Mouse (Mus musculus): ENCODE results near the gene Rpl13.
"Not testable (repeated sequence)": the region's sequence is repeated elsewhere in the genome, so short reads cannot be mapped to it uniquely, and the experiment has no call there.

Gene Rpl13

GRCm38 (mm10) chr8:123101735-123102685 lies at the start of gene Rpl13:
TSS of gene Rpl13 (plus strand) at chr8:123102350.
- DNase-seq = peak; percentile 100

DNA sequence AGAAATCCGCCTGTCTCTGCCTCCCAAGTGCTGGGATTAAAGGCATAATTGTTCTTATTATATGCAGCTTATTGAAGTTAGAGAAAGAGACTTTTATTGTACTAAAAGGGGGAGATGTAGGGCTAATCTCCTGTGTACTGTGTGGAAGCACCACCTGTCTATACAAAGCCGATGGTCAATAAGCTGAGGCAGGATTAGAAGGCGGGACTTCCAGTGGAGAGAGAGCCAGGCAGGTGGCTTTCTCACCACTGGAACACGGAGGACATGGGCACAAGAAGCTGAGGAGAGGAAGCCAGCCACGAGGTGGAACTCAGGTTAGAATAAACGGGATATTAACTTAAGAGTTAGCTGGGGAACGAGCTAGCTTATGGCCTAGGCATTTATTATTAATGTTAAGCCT lies 39.4 kb upstream of the Rpl13 start, which contains the start of gene Spg7:
Gene Spg7 (plus strand): TSS at position 222 of the 400 bp plus-strand sequence.
- no peak for DNase-seq

- DNase-seq = no peak
Measured at GRCm38 (mm10) chr8:123064072-123064471, 38.1 kb upstream of the Rpl13 start.

- no peak for DNase-seq
Measured at GRCm38 (mm10) chr8:123064809-123065213, 37.3 kb upstream of the Rpl13 start.

- peak; percentile 100 for DNase-seq
Measured at GRCm38 (mm10) chr8:123065214-123066100, 36.7 kb upstream of the Rpl13 start.

DNA sequence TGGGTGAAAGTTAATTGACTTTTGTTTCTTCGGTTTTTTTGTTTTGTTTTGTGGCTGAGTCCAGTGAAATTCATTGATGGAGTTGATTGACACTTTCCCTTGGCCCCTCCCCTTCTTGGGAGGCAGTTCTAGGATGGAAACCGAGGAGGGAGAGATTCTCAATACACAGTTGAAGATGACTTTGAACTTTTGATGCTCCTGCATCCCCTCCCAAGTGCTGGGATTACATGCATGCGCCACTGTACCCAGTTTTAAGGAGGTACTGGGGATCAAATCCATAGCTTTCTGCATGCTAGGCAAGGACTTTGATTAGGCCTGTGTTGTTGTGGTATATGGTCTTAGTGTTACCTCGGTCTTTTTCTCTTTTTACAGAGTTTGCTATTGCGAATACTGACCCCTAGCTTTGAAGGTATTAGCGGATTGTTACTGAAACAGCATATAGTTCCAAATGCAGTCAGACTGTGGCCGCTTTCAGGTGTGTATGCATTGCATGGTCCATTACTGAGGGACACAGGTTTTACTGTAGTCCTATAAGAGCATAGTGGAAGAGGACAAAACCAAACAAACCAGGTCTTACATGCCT lies 36.0 kb upstream of the Rpl13 start:
- no peak for DNase-seq

DNA sequence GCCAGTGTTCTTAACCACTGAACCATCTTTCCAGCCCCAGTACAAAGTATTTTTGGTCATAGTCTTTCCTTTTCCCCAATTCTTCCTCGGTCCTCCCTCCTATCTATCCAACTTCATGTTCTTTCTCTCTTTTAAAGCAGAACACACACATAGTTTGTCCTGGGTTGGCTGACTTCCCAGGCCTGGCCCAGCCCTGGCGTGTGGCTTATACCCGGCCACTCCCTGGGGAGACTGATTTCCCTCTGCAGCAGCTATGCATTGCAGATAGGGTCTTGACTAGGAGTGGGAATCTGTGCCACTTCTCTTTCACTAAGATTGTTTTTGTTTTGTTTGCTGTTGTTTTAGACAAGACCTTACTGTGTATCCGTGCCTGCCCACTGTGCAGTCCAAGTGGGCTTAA lies 31.0 kb upstream of the Rpl13 start:
- no peak for DNase-seq

DNA sequence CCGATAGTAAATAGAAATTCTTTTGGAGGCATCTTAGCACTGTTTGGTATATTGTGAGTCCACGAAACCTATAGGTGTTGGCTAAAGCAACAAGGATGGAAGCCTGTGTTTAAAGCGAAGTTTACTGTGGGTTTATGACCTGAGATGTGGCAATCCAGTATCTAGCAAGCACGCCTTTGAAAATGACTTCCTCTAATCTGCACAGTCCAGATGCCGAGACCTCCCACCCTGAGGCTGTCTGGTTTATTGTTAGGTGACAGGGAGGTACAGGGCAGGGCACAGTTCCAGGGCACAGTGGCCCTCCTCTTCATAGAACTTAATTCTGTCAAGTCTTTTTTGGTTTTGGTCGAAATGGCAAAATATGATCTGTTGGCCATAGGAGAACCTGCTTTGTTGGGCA lies 24.9 kb upstream of the Rpl13 start:
- no peak for DNase-seq

DNA sequence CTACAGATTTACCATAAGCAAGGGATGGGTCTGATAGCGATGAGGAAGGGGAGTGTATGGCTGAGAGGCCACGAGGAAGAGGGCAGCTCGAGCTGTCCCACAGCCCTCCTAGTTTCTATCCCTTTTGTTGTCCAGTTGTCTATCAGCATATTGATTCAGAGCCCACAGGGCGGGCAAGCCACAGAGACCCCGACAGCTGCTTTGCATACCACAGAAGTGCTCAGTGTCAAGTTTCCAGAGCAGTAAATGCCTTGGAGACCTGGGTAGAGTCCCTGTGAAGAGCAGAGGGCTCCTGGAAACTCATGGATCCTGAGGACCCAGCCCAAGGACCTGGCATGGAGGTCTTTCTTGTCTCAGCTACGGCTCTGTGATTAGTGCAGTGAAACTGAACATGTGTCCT lies 19.2 kb upstream of the Rpl13 start:
- no peak for DNase-seq

DNA sequence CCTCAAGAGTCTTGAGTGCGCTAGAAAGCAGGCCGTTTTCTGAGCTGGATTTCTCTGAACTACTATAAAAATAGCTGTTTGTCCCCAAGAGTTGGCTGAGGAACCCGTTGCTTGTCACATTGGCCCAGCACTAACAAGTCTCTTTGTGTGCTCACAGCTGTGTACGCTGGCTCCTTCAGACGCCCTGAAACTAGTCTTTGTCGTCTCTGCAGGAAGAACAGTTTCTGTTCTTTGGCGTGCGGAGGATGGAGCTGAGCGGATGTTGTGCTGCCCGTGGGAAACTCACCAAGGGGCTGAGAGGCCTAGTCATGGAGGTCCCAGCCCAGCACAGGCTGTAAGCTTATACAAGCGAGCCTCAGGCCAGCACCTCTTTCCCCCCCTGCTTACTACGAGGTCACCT lies 18.5 kb upstream of the Rpl13 start:
- DNase-seq = no peak

DNA sequence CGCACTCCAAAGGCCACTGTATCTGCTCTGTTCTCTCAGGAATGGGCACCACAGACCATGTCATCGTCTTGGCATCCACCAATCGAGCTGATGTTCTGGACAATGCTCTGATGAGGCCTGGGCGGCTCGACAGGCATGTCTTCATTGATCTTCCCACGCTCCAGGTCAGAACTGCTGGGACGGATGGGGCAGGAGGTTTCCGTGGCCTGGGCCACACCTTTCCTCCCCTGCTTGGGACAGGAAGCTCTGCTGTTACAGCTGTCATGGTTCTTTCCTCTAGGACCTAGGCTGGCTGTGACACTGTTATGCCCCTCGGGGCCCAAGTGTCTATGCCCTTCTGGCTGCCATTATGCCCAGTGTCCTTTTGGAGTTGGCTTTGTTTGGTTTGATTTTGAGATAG lies 14.9 kb upstream of the Rpl13 start:
- DNase-seq = no peak

DNA sequence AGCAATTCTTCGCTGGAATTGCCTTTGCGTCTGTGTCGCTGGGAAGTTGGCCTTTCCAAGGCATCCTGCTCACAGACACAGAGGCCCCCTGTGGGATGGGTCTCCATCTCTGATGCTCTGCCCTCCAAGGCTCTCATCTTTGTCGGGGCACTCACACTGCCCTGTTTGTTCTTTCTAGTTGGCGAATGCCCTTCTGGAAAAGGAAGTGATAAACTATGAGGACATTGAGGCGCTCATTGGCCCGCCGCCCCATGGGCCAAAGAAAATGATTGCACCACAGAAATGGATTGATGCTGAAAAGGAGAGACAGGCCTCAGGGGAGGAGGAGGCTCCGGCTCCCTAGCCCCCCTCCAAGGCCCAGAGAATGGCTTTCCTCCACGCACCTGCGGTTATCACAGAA lies 4.9 kb upstream of the Rpl13 start:
- DNase-seq = no peak

DNA sequence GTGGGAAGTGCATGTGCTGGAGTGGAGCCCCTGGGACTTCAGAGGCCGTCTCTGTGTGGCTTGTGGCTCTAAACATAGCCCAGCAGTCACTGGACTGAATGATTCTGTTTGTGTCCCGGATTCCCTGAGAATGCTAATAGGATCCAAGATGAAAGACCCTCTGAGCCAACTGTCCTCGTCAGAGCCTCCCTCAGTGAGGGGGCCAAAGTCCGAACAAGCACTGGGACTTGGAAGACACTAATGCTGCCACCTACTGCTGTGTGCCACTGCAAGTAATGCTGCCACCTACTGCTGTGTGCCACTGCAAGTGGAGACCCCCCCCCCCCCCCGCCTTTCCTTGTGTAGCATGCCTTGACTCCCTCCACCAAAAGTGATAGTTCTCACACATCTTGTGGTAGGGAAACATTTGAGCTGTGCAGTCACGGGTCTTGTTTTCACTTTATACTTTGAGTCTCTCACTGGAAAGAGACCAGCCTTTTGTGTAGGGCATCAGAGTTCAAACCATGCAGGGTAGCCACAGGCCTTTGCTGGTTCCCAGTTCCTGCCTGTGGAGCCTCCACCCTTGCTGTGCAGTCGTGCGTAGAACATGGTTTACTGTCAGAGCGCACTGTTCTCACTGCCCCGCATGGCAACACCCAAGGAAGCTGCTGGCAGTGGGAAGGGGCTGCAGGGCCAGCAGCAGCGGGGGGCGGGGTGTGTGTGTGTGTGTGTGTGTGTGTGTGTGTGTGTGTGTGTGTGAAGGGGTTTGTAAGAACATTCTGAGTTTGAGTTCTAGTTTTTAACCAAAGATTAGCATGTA lies 4.2 kb upstream of the Rpl13 start:
- DNase-seq = no peak

DNA sequence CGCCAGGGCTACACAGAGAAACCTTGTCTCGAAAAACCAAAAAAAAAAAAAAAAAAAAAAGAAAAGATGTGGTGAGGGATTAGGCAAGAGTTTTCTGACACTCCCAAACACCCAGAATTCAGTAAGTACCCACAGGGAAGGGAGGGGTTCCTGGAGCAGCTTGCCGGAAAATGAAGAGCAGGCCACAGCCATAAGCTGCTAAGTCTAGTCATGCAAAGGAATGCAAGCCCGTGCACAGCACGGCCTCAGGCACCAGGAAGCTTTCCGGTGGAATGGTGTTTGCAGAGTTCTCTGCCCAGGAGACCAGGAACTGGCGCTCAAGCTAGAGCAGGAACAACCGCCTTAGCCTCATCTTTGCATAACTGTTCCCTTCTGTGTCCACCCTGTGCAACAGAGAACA lies 1.9 kb upstream of the Rpl13 start:
- no peak for DNase-seq

GRCm38 (mm10) chr8:123101244-123101643 lies 906 bp upstream of the Rpl13 start:
- DNase-seq = no peak

GRCm38 (mm10) chr8:123102855-123103254 lies 705 bp downstream of the Rpl13 start:
- DNase-seq = not testable (repeated sequence)

DNA sequence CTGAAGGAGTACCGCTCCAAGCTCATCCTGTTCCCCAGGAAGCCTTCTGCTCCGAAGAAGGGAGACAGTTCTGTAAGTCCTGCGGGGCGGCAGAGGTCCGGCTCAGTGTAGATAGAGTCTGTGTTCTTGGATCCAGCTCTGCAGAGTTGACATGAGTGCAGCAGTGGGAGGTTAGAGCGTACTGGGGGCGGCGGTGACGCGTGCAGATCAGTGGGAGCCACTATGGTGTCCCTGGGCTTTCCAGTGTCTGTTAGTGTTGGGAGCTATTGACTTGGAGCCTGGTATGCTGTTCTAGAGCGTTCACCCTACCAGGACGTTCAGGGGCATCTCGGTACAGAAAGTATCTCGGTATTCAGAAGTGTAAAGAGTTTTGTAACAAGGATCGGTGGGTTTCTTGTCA lies 1.1 kb downstream of the Rpl13 start:
- DNase-seq = no peak

GRCm38 (mm10) chr8:123104046-123104767 lies 2.1 kb downstream of the Rpl13 start:
- no peak for DNase-seq

GRCm38 (mm10) chr8:123105553-123106326 lies 3.6 kb downstream of the Rpl13 start:
- no peak for DNase-seq

DNA sequence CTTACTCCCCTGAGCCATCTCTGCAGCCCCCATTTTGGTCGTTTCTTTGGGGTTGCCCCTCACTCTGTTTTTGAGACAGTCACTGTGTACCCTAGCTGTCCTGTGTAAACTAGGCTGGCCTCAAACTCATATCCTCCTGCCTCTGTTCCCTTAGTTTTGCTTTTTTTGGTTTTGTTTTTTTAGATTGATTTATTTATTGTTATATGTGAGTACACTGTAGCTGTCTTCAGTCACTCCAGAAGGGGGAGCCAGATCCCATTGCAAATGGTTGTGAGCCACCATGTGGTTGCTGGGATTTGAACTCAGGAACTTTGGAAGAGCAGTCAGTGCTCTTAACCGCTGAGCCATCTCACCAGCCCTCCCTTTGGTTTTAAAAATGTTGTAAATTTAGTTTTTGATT lies 4.4 kb downstream of the Rpl13 start:
- no peak for DNase-seq

DNA sequence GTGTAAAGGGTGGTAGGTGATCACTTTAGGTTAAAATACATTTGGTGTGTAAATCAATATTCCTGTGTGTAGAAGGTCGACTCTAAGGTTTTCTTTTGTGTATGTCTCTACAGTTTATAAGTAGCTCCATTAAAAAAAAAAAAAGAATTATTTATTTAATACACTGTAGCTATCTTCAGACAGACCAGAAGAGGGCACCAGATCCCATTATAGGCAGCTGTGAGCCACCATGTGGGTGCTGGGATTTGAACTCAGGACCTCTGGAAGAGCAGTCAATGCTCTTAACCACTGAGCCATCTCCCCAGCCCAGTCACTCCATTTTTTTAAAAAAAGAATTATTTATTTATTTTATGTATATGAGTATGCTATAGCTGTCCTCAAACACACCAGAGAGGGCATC lies 5.9 kb downstream of the Rpl13 start:
- DNase-seq = no peak

Data from heart, adult 11 months (tissue).